Mouse (Mus musculus) MEL (cell line): Measurements from ENCODE around the gene Tubb2b. TPM values are rescaled to one million over a fixed set of nuclear protein-coding genes. Genes with fewer than 3 reads are reported as not detected.

Experiments used
- DNase-seq: peaks from one replicate; pipeline ENCODE4 v3.0.0; 2011; ENCODE audit warnings: low read depth, low spot score
- H3K27ac ChIP-seq: 2 replicates; pipeline ENCODE4 v1.5.1; 2012; ENCODE audit warnings: low read depth, mild to moderate bottlenecking, control low read depth, low read length, moderate library complexity; ENCODE audit not compliant: control insufficient read depth
- H3K27me3 ChIP-seq, 2 experiments: fragments of 150-350 bp in 1 of 2; sonication (generic) in 1 of 2; 2 replicates each; pipeline ENCODE4 v1.6.1; 2012; ENCODE audit warnings: low read length in 2 of 2, mild to moderate bottlenecking in 2 of 2, improper control_type of control experiment in 1 of 2, moderate library complexity in 1 of 2; ENCODE audit not compliant: insufficient read depth in 2 of 2, control insufficient read depth in 1 of 2
- H3K36me3 ChIP-seq, 2 experiments: 2 replicates each; pipeline ENCODE4 v1.6.1; 2012 to 2014; ENCODE audit warnings: low read length in 2 of 2, improper control_type of control experiment in 1 of 2, inconsistent platforms in 1 of 2, mild to moderate bottlenecking in 1 of 2; ENCODE audit not compliant: insufficient read depth in 2 of 2, control insufficient read depth in 1 of 2
- H3K4me1 ChIP-seq, 2 experiments: fragments of 150-350 bp in 1 of 2; sonication (generic) in 1 of 2; 2 replicates each; pipeline ENCODE4 v1.6.1; 2012; ENCODE audit warnings: low read length in 2 of 2, improper control_type of control experiment in 1 of 2, mild to moderate bottlenecking in 1 of 2; ENCODE audit not compliant: insufficient read depth in 2 of 2, control insufficient read depth in 1 of 2
- H3K4me3 ChIP-seq, 2 experiments: fragments of 150-350 bp in 1 of 2; sonication (generic) in 1 of 2; 2 replicates each; pipeline ENCODE4 v1.5.1; 2012; ENCODE audit warnings: low read depth in 2 of 2, low read length in 2 of 2, mild to moderate bottlenecking in 2 of 2, moderate library complexity in 2 of 2, control low read depth in 1 of 2, improper control_type of control experiment in 1 of 2; ENCODE audit not compliant: control insufficient read depth in 1 of 2, insufficient read depth in 1 of 2
- H3K79me2 ChIP-seq: 2 replicates; pipeline ENCODE4 v1.6.1; 2012; ENCODE audit warnings: mild to moderate bottlenecking, low read length, moderate library complexity; ENCODE audit not compliant: control insufficient read depth, poor library complexity, insufficient read depth
- H3K9ac ChIP-seq: 2 replicates; pipeline ENCODE4 v1.6.1; 2012; ENCODE audit warnings: low read depth, mild to moderate bottlenecking, control low read depth, low read length, moderate library complexity; ENCODE audit not compliant: control insufficient read depth, poor library complexity, severe bottlenecking
- H3K9me3 ChIP-seq: fragments of 150-350 bp; sonication (generic); replicated peaks from 2 replicates; pipeline ENCODE4 v1.6.1; 2012; ENCODE audit warnings: mild to moderate bottlenecking, low read length, improper control_type of control experiment, moderate library complexity; ENCODE audit not compliant: insufficient read depth
- CTCF ChIP-seq, 3 experiments: IDR thresholded peaks in 2 of 3; conservative IDR thresholded peaks in 1 of 3; 2 replicates each; pipeline ENCODE4 v1.5.1; 2011 to 2012; ENCODE audit warnings: low read length in 3 of 3, low read depth in 2 of 3, mild to moderate bottlenecking in 2 of 3, improper control_type of control experiment in 1 of 3, inconsistent platforms in 1 of 3, mixed read lengths in 1 of 3, moderate library complexity in 1 of 3; ENCODE audit not compliant: control insufficient read depth in 1 of 3, insufficient read depth in 1 of 3, poor library complexity in 1 of 3, severe bottlenecking in 1 of 3
- E2F4 ChIP-seq: IDR thresholded peaks from 2 replicates; pipeline ENCODE4 v1.6.1; 2011; ENCODE audit warnings: low read depth, low read length, improper control_type of control experiment, borderline replicate concordance
- ELF1 ChIP-seq: IDR thresholded peaks from 2 replicates; pipeline ENCODE4 v1.6.1; 2014; ENCODE audit warnings: low read depth, mild to moderate bottlenecking, inconsistent platforms, low read length, improper control_type of control experiment, moderate library complexity
- ETS1 ChIP-seq: IDR thresholded peaks from 2 replicates; pipeline ENCODE4 v1.6.1; 2012; ENCODE audit warnings: low read depth, mild to moderate bottlenecking, inconsistent platforms, low read length, improper control_type of control experiment, moderate library complexity
- HCFC1 ChIP-seq: IDR thresholded peaks from 2 replicates; pipeline ENCODE4 v1.6.1; 2012; ENCODE audit warnings: low read depth, mild to moderate bottlenecking, inconsistent platforms, low read length, improper control_type of control experiment, moderate library complexity
- JUND ChIP-seq: IDR thresholded peaks from 2 replicates; pipeline ENCODE4 v1.6.1; 2011; ENCODE audit warnings: low read depth, mild to moderate bottlenecking, improper control_type of control experiment, low read length
- MAFK ChIP-seq: IDR thresholded peaks from 2 replicates; pipeline ENCODE4 v1.6.1; 2011; ENCODE audit warnings: low read depth, mild to moderate bottlenecking, low read length, improper control_type of control experiment, borderline replicate concordance
- MAX ChIP-seq: IDR thresholded peaks from 2 replicates; pipeline ENCODE4 v1.6.1; 2011; ENCODE audit warnings: low read length, improper control_type of control experiment
- NELFE ChIP-seq: IDR thresholded peaks from 2 replicates; pipeline ENCODE4 v1.6.1; 2011; ENCODE audit warnings: low read depth, low read length, improper control_type of control experiment
- NRF1 ChIP-seq: IDR thresholded peaks from 2 replicates; pipeline ENCODE4 v1.6.1; 2014; ENCODE audit warnings: low read depth, mild to moderate bottlenecking, inconsistent platforms, low read length, improper control_type of control experiment, moderate library complexity; ENCODE audit not compliant: poor library complexity, insufficient read depth, severe bottlenecking
- POLR2A ChIP-seq, 2 experiments: IDR thresholded peaks; 2 replicates each; pipeline ENCODE4 v1.6.1; 2011 to 2012; ENCODE audit warnings: low read length in 2 of 2, mild to moderate bottlenecking in 2 of 2, control low read depth in 1 of 2, improper control_type of control experiment in 1 of 2, low read depth in 1 of 2, moderate library complexity in 1 of 2; ENCODE audit not compliant: control insufficient read depth in 1 of 2, insufficient read depth in 1 of 2, poor library complexity in 1 of 2
- SMC3 ChIP-seq: IDR thresholded peaks from 2 replicates; pipeline ENCODE4 v1.6.1; 2011; ENCODE audit warnings: low read depth, low read length, improper control_type of control experiment
- TCF12 ChIP-seq: IDR thresholded peaks from 2 replicates; pipeline ENCODE4 v1.6.1; 2014; ENCODE audit warnings: low read depth, mild to moderate bottlenecking, inconsistent platforms, low read length, improper control_type of control experiment, moderate library complexity
- USF1 ChIP-seq: IDR thresholded peaks from 2 replicates; pipeline ENCODE4 v1.6.1; 2014; ENCODE audit warnings: low read depth, mild to moderate bottlenecking, inconsistent platforms, low read length, improper control_type of control experiment, moderate library complexity
- ZMIZ1 ChIP-seq: IDR thresholded peaks from 2 replicates; pipeline ENCODE4 v1.6.1; 2012; ENCODE audit warnings: low read depth, mild to moderate bottlenecking, inconsistent platforms, low read length, improper control_type of control experiment, moderate library complexity
- polyA plus RNA-seq, 2 experiments: library from polyadenylated mRNA; stranded (reverse) in 1 of 2; unstranded in 1 of 2; fragments of >175 nt in 1 of 2; fragments of >200 nt in 1 of 2; gene quantifications; 2 replicates each; pipeline versions ENCODE4 v1.2.1 to v1.2.4; 2012; ENCODE audit warnings: low replicate concordance in 2 of 2, low read depth in 1 of 2; ENCODE audit not compliant: insufficient read length in 2 of 2, insufficient read depth in 1 of 2, missing spikeins in 1 of 2
- total RNA-seq: library from RNA; depleted of rRNA; stranded (reverse); fragments of 300-350 nt; gene quantifications from 2 replicates; pipeline ENCODE4 v1.2.3, GENCODE M21; 2012

Gene Tubb2b
- total and polyA plus RNA-seq, 3 experiments, result 1.4 to 10.6 TPM; not detected in 1

DNA sequence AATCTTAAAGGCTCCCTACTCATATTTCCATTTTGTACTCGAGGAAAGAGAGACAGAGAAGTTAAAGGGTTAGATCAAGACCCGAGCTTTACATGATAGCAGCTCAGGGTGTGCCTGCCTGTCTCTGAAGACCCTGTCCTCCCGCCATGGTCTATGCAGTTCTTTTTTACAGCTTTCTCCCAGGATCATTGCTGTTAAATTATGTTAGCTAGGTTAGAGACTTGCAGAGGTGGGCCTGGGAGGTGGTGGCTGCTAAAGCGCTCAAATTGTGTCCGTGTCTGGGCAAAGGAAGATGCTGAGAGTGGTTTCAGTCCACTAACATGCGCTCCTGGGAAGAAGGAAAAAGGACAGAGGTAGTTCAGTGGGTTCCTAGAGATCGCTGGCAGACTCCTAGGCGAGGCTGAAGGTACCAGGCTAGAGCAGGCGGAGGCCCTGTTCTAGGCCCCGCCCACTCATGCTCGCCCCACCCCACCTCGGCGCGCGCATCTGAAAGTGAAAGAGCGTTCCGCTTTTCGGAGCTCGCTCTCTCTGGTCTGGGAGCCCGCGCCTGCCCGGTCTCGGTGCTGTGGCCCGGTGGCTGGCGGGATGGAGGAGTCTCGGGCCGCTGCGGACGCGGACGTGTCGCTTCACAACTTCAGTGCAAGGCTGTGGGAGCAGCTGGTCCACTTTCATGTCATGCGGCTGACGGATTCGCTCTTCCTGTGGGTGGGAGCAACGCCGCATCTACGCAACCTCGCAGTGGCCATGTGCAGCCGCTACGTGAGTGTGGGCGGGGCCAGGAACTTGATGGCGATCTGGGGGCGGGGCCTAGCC is 32.4 kb upstream of the Tubb2b start, which contains the start of gene Psmg4 (continued):
- TF ChIP-seq NRF1 (peak; percentile 75), E2F4 (no peak), HCFC1 (peak; percentile 83), USF1 (peak; percentile 45; the same call in 1 of the 2 replicates), MAX (peak; percentile 45; the same call in 1 of the 2 replicates), ELF1 (peak; percentile 68), NELFE (peak; percentile 91), SMC3 (peak; percentile 11; the same call in 1 of the 2 replicates), ZMIZ1 (peak; percentile 68; the same call in 1 of the 2 replicates), MAFK (no peak), POLR2A (IDR thresholded peaks at IDR 0.05; ENCODE audit: control insufficient read depth in 1 of 2, insufficient read depth in 1 of 2, low read depth in 1 of 2, low read length in 2 of 2, poor library complexity in 1 of 2) (peak; percentile 95 to 96)

DNA sequence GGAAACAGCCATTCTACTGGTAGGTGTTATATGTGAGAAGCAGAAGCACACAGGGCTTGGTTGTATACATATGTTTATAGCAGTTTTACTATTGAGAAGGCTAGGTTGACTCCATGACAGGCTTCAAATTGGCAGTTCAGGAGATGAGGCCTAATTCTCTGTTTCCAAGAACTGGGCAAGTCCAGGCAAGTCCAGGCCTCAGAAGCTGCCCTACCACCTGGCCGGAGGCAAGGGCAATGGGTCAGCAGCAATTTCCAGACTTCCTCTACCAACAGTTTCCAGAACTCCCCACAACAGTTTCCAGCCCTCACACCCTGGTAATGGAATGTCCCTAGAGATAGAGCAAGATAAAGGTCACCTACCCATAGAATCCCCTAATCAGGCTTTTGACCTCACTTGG is 29.7 kb upstream of the Tubb2b start:
- H3K79me2 ChIP-seq, result peaks cover 14% of the 10 kb centered on the region
- H3K36me3 ChIP-seq, result peaks cover 0 to 10% of the 10 kb centered on the region in 2 experiments; a peak in 1 of 4 replicates
- no peak overlapping the region for H3K9ac ChIP-seq
- no peak for TF ChIP-seq ETS1
- TF ChIP-seq HCFC1, result no peak
- TF ChIP-seq POLR2A (IDR thresholded peaks at IDR 0.05; ENCODE audit: control insufficient read depth in 1 of 2, insufficient read depth in 1 of 2, low read depth in 1 of 2, low read length in 2 of 2, poor library complexity in 1 of 2), result no peak
- no peak for TF ChIP-seq TCF12
- TF ChIP-seq, all 39 proteins: peak for 0
- DNase-seq, result no peak
- peaks cover 0 to 9% of the 10 kb centered on the region in 2 experiments; a peak in 1 of 4 replicates for H3K4me1 ChIP-seq
- H3K4me3 ChIP-seq, result no peak overlapping the region
- H3K9me3 ChIP-seq, result no peaks in the 10 kb centered on the region
- no peaks in the 10 kb centered on the region for H3K27me3 ChIP-seq
- no peak overlapping the region for H3K27ac ChIP-seq

- Histone ChIP-seq H3K9ac (no peak overlapping the region), H3K36me3 (peaks cover 0 to 7% of the 10 kb centered on the region in 2 experiments; a peak in 1 of 4 replicates), H3K4me3 (no peak overlapping the region), H3K79me2 (no peaks in the 10 kb centered on the region; the same call in 1 of the 2 replicates), H3K9me3 (no peaks in the 10 kb centered on the region), H3K4me1 (peaks cover 2 to 4% of the 10 kb centered on the region in 2 experiments; a peak in 2 of 4 replicates), H3K27me3 (no peaks in the 10 kb centered on the region), H3K27ac (no peak overlapping the region)
- no peak for DNase-seq
- no peak for TF ChIP-seq SMC3
- peak in 1 of 3 experiments; percentile 8; a peak in 1 of 6 replicates for TF ChIP-seq CTCF (IDR thresholded peaks at IDR 0.05 in 2 of 3, conservative IDR thresholded peaks at IDR 0.05 in 1 of 3; ENCODE audit: control insufficient read depth in 1 of 3, insufficient read depth in 1 of 3, low read depth in 2 of 3, low read length in 3 of 3, poor library complexity in 1 of 3, severe bottlenecking in 1 of 3)
- no peak for TF ChIP-seq JUND
- TF ChIP-seq E2F4, result no peak
Observed at GRCm38 (mm10) chr13:34157596-34158157, 27.4 kb upstream of the Tubb2b start.
